Mouse (Mus musculus) olfactory bulb, adult 2 months (tissue): ENCODE data around the gene Opa3. TPM values are rescaled to one million over a fixed set of nuclear protein-coding genes. Genes with fewer than 3 reads are reported as not detected.

Source experiments
- H3K27ac ChIP-seq: fragments of 200-500 bp; 2 replicates; pipeline ENCODE4 v1.5.1; 2012; ENCODE audit warnings: low read depth, low read length; ENCODE audit not compliant: insufficient read depth
- H3K4me1 ChIP-seq: fragments of 200-500 bp; 2 replicates; pipeline ENCODE4 v1.6.1; 2012; ENCODE audit warnings: low read length; ENCODE audit not compliant: control insufficient read depth, insufficient read depth
- H3K4me3 ChIP-seq: fragments of 200-500 bp; 2 replicates; pipeline ENCODE4 v1.5.1; 2012; ENCODE audit warnings: mild to moderate bottlenecking, low read depth, low read length, moderate library complexity; ENCODE audit not compliant: insufficient read depth
- CTCF ChIP-seq: fragments of 200-500 bp; IDR thresholded peaks from 2 replicates; pipeline ENCODE4 v1.5.1; 2012; ENCODE audit warnings: low read depth, mild to moderate bottlenecking, low read length, moderate library complexity; ENCODE audit not compliant: insufficient read depth
- POLR2A ChIP-seq: fragments of 200-500 bp; IDR thresholded peaks from 2 replicates; pipeline ENCODE4 v1.6.1; 2012; ENCODE audit warnings: mild to moderate bottlenecking, low read depth, low read length, moderate library complexity; ENCODE audit not compliant: insufficient read depth
- WGBS: fragments of 180-500 bp; shearing (Covaris S2); methylation state at CpG from one replicate; pipeline ENCODE4 v1.1.7; 2018; 5-methylcytosine and 5-hydroxymethylcytosine counted together
- polyA plus RNA-seq: library from polyadenylated mRNA; stranded (reverse); fragments of >200 nt; gene quantifications from 2 replicates; pipeline ENCODE4 v1.2.4, GENCODE M21; 2012; ENCODE audit warnings: low replicate concordance; ENCODE audit not compliant: missing spikeins, insufficient read depth, insufficient read length

Opa3 gene
- polyA plus RNA-seq, 1 experiment, result not detected

DNA sequence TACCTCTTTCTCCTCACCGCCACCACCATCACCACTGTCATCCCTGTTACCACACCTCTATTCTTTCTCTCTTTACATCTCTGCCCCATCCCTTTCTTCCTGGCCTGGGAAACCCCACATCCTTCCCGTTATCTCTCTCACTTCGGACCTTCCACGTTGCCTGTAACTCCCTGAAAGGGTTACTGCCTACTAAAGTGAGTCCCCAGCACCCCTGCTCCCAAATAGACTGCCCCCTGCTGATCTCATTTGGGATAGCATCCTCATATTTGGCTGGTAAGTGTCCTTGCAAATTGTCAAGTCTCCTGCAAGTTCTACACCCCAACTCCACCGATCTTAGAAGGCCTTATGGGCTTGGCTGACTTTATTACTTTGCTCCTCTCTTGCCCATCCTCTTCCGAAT, 31.5 kb upstream of the Opa3 start:
- no peaks in the 10 kb centered on the region for H3K4me1 ChIP-seq
- no peak overlapping the region for H3K4me3 ChIP-seq
- TF ChIP-seq POLR2A (no peak), CTCF (peak; percentile 52; the same call in 1 of the 2 replicates)
- 52% methylated on average over 6 of the region's 6 CpGs for WGBS
- no peak overlapping the region for H3K27ac ChIP-seq

GRCm38 (mm10) chr7:19197985-19198384, 30.1 kb upstream of the Opa3 start:
- no peak overlapping the region for H3K4me3 ChIP-seq
- TF ChIP-seq POLR2A, result no peak
- peak; percentile 37; the same call in 1 of the 2 replicates for TF ChIP-seq CTCF
- no peaks in the 10 kb centered on the region for H3K4me1 ChIP-seq
- 25% methylated on average over 2 of the region's 2 CpGs for WGBS
- no peak overlapping the region for H3K27ac ChIP-seq

- H3K4me1 ChIP-seq, result no peaks in the 10 kb centered on the region
- TF ChIP-seq POLR2A (no peak), CTCF (no peak)
- no peak overlapping the region for H3K4me3 ChIP-seq
- 71% methylated on average over 15 of the region's 15 CpGs for WGBS
- H3K27ac ChIP-seq, result no peak overlapping the region
Observed at GRCm38 (mm10) chr7:19201660-19202059, 26.5 kb upstream of the Opa3 start.

DNA sequence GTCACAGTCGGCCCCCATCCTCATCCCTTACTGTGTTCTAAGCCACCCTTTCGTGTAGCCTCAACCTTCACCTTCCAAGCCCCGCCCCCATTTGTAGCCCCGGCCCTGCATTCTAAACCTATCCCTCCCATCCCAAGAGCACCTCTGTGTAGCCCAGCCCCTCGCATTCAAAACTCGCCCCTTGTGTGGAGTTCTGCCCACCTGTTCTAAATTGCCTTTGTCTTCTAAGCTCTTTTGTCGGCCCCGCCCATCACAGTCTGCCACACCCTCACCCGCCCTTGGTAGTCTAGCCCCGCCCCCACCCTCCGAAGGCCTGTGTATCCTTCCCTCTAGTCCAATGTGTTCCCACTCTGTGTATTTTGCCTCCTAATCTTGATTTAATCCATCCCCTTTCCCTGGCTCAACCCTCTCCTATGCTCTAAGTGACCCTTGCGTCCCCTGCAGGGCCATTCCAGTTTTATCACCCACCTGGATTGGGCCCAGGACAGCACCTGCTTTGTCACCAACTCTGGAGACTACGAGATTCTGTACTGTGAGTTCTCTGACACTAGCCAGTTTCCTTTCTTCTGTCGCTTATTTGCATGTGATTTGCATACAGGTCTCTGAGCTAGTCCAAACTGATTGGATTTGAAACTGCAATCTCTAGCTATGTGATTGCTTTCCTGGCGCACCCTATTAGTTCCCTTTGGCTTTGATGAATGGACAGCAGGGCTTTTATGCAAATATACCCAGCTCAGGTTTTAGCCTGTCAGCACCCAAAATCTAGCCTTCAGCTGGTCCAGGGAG, 25.9 kb upstream of the Opa3 start:
- WGBS, result 64% methylated on average over 15 of the region's 15 CpGs
- no peaks in the 10 kb centered on the region for H3K4me1 ChIP-seq
- no peak for TF ChIP-seq CTCF
- TF ChIP-seq POLR2A, result no peak
- H3K4me3 ChIP-seq, result no peak overlapping the region
- H3K27ac ChIP-seq, result no peak overlapping the region

GRCm38 (mm10) chr7:19208201-19208910, 19.8 kb upstream of the Opa3 start:
- WGBS, result 80% methylated on average over 13 of the region's 13 CpGs
- H3K4me1 ChIP-seq, result peaks cover 4% of the 10 kb centered on the region

DNA sequence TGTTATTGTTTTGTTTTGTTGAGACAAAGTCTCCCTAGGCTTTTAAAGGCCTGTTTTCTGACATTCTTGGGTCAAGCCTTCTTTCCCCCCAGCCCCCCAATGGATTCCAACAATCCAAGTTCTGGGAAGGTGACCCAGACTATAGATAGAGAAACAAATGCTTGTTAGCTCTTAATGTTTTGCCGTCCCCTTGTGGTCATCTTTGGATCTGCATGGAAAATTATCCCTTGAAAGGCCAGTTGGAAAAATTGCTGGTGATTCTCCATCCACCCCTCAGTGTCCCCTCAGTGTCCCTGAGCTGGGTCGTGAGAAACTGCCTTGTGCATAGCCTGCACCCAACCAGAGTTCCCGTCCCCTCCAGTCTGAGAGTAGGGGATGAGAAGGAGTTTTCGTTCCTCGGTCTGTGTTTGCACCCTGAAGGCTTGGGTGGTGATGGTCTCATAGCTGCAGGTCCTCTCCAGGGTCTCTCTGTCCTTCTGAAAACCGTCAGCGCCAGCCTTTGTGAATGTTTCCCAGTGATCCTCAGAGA, 19.1 kb upstream of the Opa3 start:
- Histone ChIP-seq H3K4me3 (no peak overlapping the region), H3K4me1 (peaks cover 4% of the 10 kb centered on the region), H3K27ac (no peak overlapping the region)
- TF ChIP-seq CTCF (no peak), POLR2A (no peak)
- 55% methylated on average over 7 of the region's 7 CpGs for WGBS

More at GRCm38 (mm10) chr7:19208201-19208910, 19.8 kb upstream of the Opa3 start:
- TF ChIP-seq POLR2A (no peak), CTCF (no peak)
- Histone ChIP-seq H3K27ac (no peak overlapping the region), H3K4me3 (no peak overlapping the region)

GRCm38 (mm10) chr7:19209494-19209893, 18.6 kb upstream of the Opa3 start:
- H3K4me1 ChIP-seq, result peaks cover 4% of the 10 kb centered on the region
- TF ChIP-seq CTCF (no peak), POLR2A (no peak)
- 78% methylated on average over 4 of the region's 4 CpGs for WGBS
- no peak overlapping the region for H3K27ac ChIP-seq
- no peak overlapping the region for H3K4me3 ChIP-seq

GRCm38 (mm10) chr7:19210010-19210409, 18.1 kb upstream of the Opa3 start:
- TF ChIP-seq CTCF, result no peak
- TF ChIP-seq POLR2A, result no peak
- Histone ChIP-seq H3K27ac (no peak overlapping the region), H3K4me3 (no peak overlapping the region), H3K4me1 (peaks cover 8% of the 10 kb centered on the region)
- 93% methylated on average over 5 of the region's 5 CpGs for WGBS

DNA sequence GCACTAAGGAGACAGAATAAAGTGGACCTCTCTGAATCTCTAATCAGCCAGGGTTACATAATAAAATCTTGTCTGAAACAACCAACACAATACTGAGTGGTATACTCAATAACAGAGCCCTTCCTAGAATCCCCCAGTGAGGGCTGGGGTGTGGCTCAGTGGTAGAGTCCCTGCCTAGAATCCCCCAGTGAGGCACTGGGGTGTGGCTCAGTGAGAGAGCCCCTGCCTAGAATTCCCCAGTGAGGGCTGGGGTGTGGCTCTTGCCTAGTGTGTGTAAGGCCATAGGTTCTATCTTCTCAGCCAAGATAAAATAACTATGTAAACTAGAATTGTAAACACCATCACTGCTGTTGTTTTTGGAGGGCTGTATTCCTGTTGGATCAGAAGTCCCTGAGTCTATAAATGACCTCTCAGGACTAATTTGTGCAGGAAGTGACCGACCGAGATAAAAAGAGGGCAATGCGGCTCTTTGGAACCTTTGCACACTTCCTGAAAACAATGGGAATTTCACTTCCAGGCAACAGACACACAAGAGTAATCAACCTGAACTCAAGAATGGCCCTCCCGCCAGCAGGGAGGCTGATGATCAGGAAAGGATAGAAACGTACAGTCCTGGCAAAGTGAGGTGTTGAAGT, 17.0 kb upstream of the Opa3 start:
- Histone ChIP-seq H3K4me1 (peaks cover 11% of the 10 kb centered on the region), H3K4me3 (no peak overlapping the region), H3K27ac (no peak overlapping the region)
- 80% methylated on average over 5 of the region's 5 CpGs for WGBS
- TF ChIP-seq CTCF, result no peak
- TF ChIP-seq POLR2A, result no peak
